Mouse (Mus musculus) myocyte (in vitro differentiated cells): ENCODE data around the gene Cul5.

Source experiments
- CEBPB ChIP-seq: IDR thresholded peaks from 2 replicates; pipeline ENCODE4 v1.6.1; 2011; ENCODE audit warnings: mild to moderate bottlenecking, moderate library complexity; ENCODE audit not compliant: poor library complexity, insufficient read depth, severe bottlenecking
- E2F4 ChIP-seq: IDR thresholded peaks from one replicate; pipeline ENCODE4 v1.6.1; 2011; ENCODE audit warnings: mild to moderate bottlenecking, control low read depth, moderate library complexity; ENCODE audit not compliant: insufficient read depth
- MAX ChIP-seq: IDR thresholded peaks from one replicate; pipeline ENCODE4 v1.6.1; 2011; ENCODE audit warnings: low read depth, mild to moderate bottlenecking, control low read depth
- MYOD1 ChIP-seq, 3 experiments: IDR thresholded peaks; one replicate each; pipeline ENCODE4 v1.6.1; 2011; ENCODE audit warnings: control low read depth in 2 of 3, low read depth in 2 of 3, mild to moderate bottlenecking in 2 of 3, moderate library complexity in 1 of 3; ENCODE audit not compliant: insufficient read length in 2 of 3, control insufficient read depth in 1 of 3
- MYOG ChIP-seq, 3 experiments: IDR thresholded peaks; one replicate each; pipeline ENCODE4 v1.6.1; 2011; ENCODE audit warnings: control low read depth in 2 of 3, low read depth in 2 of 3, mild to moderate bottlenecking in 2 of 3; ENCODE audit not compliant: insufficient read length in 2 of 3, control insufficient read depth in 1 of 3, insufficient read depth in 1 of 3
- POLR2A ChIP-seq: IDR thresholded peaks from one replicate; pipeline ENCODE4 v1.6.1; 2011; ENCODE audit warnings: low read depth, mild to moderate bottlenecking, control low read depth, moderate library complexity; ENCODE audit not compliant: insufficient read length
- POLR2AphosphoS2 ChIP-seq: IDR thresholded peaks from one replicate; pipeline ENCODE4 v1.6.1; 2011; ENCODE audit warnings: low read depth, control low read depth; ENCODE audit not compliant: insufficient read length
- TCF12 ChIP-seq: IDR thresholded peaks from one replicate; pipeline ENCODE4 v1.6.1; 2011; ENCODE audit warnings: mild to moderate bottlenecking, control low read depth; ENCODE audit not compliant: poor library complexity, insufficient read depth, severe bottlenecking
- TCF3 ChIP-seq: IDR thresholded peaks from one replicate; pipeline ENCODE4 v1.6.1; 2011; ENCODE audit warnings: low read depth, control low read depth; ENCODE audit not compliant: insufficient read length
- USF1 ChIP-seq: IDR thresholded peaks from one replicate; pipeline ENCODE4 v1.6.1; 2011; ENCODE audit warnings: low read depth, mild to moderate bottlenecking, control low read depth, moderate library complexity

DNA sequence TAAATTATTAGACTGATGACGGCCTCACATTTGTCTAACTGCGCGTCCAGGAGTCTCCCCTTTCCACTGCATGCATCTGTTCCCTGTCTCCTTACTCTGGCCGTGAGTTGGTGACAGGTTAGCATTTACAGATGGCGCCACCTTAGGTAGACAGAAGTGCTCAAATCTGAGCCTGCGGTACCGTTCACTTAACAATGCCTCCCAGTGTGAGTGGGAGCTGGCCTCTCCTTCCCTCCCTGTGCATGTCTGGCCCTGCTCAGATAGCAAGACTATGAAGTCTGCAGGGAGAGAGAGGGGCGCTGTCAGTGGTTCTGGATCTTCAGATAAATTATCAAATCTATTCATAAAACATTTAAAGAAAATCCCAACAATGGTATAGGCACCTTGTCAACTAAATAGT, 54.6 kb downstream of the Cul5 start:
- TF ChIP-seq POLR2A, result no peak
- no peak for TF ChIP-seq USF1
- TF ChIP-seq POLR2AphosphoS2, result no peak
- TF ChIP-seq CEBPB, result no peak
- TF ChIP-seq MAX, result no peak
- no peak for TF ChIP-seq TCF3
- no peak for TF ChIP-seq MYOD1 (IDR thresholded peaks at IDR 0.05; ENCODE audit: control insufficient read depth in 1 of 3, insufficient read length in 2 of 3, low read depth in 2 of 3)
- no peak for TF ChIP-seq TCF12
- no peak for TF ChIP-seq E2F4
- TF ChIP-seq MYOG (IDR thresholded peaks at IDR 0.05; ENCODE audit: control insufficient read depth in 1 of 3, insufficient read depth in 1 of 3, insufficient read length in 2 of 3, low read depth in 2 of 3), result no peak
